Mouse (Mus musculus) liver, embryonic 16.5 days (tissue): ENCODE measurements around the gene Rora. TPM values are rescaled to one million over a fixed set of nuclear protein-coding genes. Genes with fewer than 3 reads are reported as not detected.

Source experiments
- ATAC-seq: fragments of 200-750 bp; cut with Nextera tagmentation; 2 replicates; pipeline ENCODE4 v1.8.0; 2017; ENCODE audit warnings: low read depth, mild to moderate bottlenecking, moderate number of reproducible peaks, moderate library complexity
- H3K27ac ChIP-seq: fragments of 300-500 bp; sonication (generic); 2 replicates; pipeline ENCODE4 v1.5.1; 2014; ENCODE audit warnings: mild to moderate bottlenecking, low read length
- H3K27me3 ChIP-seq: fragments of 300-500 bp; sonication (generic); 2 replicates; pipeline ENCODE4 v1.6.1; 2014; ENCODE audit warnings: low read depth, low read length, mixed read lengths; ENCODE audit not compliant: control insufficient read depth, insufficient read depth
- H3K36me3 ChIP-seq: fragments of 300-500 bp; sonication (generic); 2 replicates; pipeline ENCODE4 v1.6.1; 2014; ENCODE audit warnings: mild to moderate bottlenecking; ENCODE audit not compliant: control insufficient read depth, insufficient read depth
- H3K4me1 ChIP-seq: fragments of 300-500 bp; sonication (generic); 2 replicates; pipeline ENCODE4 v1.6.1; 2014; ENCODE audit warnings: low read depth, low read length, mixed read lengths; ENCODE audit not compliant: control insufficient read depth
- H3K4me2 ChIP-seq: fragments of 300-500 bp; sonication (generic); 2 replicates; pipeline ENCODE4 v1.6.1; 2014; ENCODE audit warnings: low read depth, low read length, mixed read lengths
- H3K4me3 ChIP-seq: fragments of 300-500 bp; sonication (generic); 2 replicates; pipeline ENCODE4 v1.5.1; 2014; ENCODE audit warnings: low read depth, mild to moderate bottlenecking, low read length
- H3K9ac ChIP-seq: fragments of 300-500 bp; sonication (generic); 2 replicates; pipeline ENCODE4 v1.6.1; 2014; ENCODE audit warnings: low read depth, low read length
- H3K9me3 ChIP-seq: fragments of 300-500 bp; sonication (generic); replicated peaks from 2 replicates; pipeline ENCODE4 v1.6.1; 2016; ENCODE audit warnings: low read length; ENCODE audit not compliant: control insufficient read depth
- WGBS: fragments of 180-500 bp; shearing (Covaris S2); extraction: QIAGEN DNeasy Blood & Tissue Kit; methylation state at CpG from one replicate; pipeline ENCODE4 v1.1.7; 2014; ENCODE audit not compliant: insufficient replicate concordance; 5-methylcytosine and 5-hydroxymethylcytosine counted together
- polyA plus RNA-seq: library from polyadenylated mRNA; unstranded; fragments of >200 nt; fragmentation: Nextera tagmentation; extraction: Ambion mirVana; gene quantifications from 2 replicates; pipeline ENCODE4 v1.2.1, GENCODE M21; 2015

Rora gene
- polyA plus RNA-seq, result 8.7 and 10.6 TPM in 2 replicates

GRCm38 (mm10) chr9:68653211-68654038 lies at the start of gene Rora:
TSS of gene Rora (plus strand) at chr9:68653786.
- Histone ChIP-seq H3K4me1 (no peaks in the 10 kb centered on the region), H3K4me2 (peak within 1 kb of the TSS; percentile 61), H3K4me3 (peak within 1 kb of the TSS; percentile 62), H3K9me3 (no peaks in the 10 kb centered on the region), H3K9ac (peak within 1 kb of the TSS; percentile 56; the same call in 1 of the 2 replicates), H3K27me3 (peaks cover 34% of the 10 kb centered on the region), H3K36me3 (no peaks in the 10 kb centered on the region), H3K27ac (peak within 1 kb of the TSS; percentile 70)
- peak; percentile 64 for ATAC-seq
- under 1% methylated on average over 72 of the region's 72 CpGs for WGBS

- Histone ChIP-seq H3K9me3 (no peaks in the 10 kb centered on the region), H3K9ac (no peak overlapping the region)
- no peak for ATAC-seq
Measured at GRCm38 (mm10) chr9:68614006-68614405, 39.6 kb upstream of the Rora start.

GRCm38 (mm10) chr9:68617116-68617515 lies 36.5 kb upstream of the Rora start:
- no peaks in the 10 kb centered on the region for H3K4me1 ChIP-seq
- no peak overlapping the region for H3K4me2 ChIP-seq
- no peaks in the 10 kb centered on the region for H3K27me3 ChIP-seq
- no peak for ATAC-seq
- no peak overlapping the region for H3K4me3 ChIP-seq
- H3K36me3 ChIP-seq, result no peaks in the 10 kb centered on the region
- H3K27ac ChIP-seq, result no peak overlapping the region
- no peaks in the 10 kb centered on the region for H3K9me3 ChIP-seq
- no peak overlapping the region for H3K9ac ChIP-seq
- WGBS, result 28% methylated on average over 4 of the region's 4 CpGs

More at GRCm38 (mm10) chr9:68614006-68614405, 39.6 kb upstream of the Rora start:
- no peak overlapping the region for H3K4me3 ChIP-seq
- H3K4me2 ChIP-seq, result no peak overlapping the region
- H3K4me1 ChIP-seq, result no peaks in the 10 kb centered on the region
- H3K27ac ChIP-seq, result no peak overlapping the region
- 64% methylated on average over 9 of the region's 9 CpGs for WGBS
- H3K27me3 ChIP-seq, result no peaks in the 10 kb centered on the region
- no peaks in the 10 kb centered on the region for H3K36me3 ChIP-seq

- Histone ChIP-seq H3K4me2 (0 out of 2 replicates have a peak overlapping the region, but pooled peaks have one; percentile 13), H3K9ac (no peak overlapping the region), H3K4me3 (no peak overlapping the region), H3K4me1 (no peaks in the 10 kb centered on the region), H3K27me3 (no peaks in the 10 kb centered on the region), H3K36me3 (no peaks in the 10 kb centered on the region), H3K27ac (peak overlapping the region; percentile 55; the same call in 1 of the 2 replicates), H3K9me3 (no peaks in the 10 kb centered on the region)
- peak; percentile 76 for ATAC-seq
- WGBS, result 56% methylated on average over 2 of the region's 2 CpGs
Measured at GRCm38 (mm10) chr9:68620036-68620435, 33.5 kb upstream of the Rora start.

GRCm38 (mm10) chr9:68620441-68620840 lies 33.1 kb upstream of the Rora start:
- 48% methylated on average over 6 of the region's 6 CpGs for WGBS
- ATAC-seq, result peak; percentile 63; the same call in 1 of the 2 replicates

GRCm38 (mm10) chr9:68624981-68625380 lies 28.6 kb upstream of the Rora start:
- Histone ChIP-seq H3K9me3 (no peaks in the 10 kb centered on the region), H3K27ac (no peak overlapping the region), H3K4me2 (no peak overlapping the region), H3K27me3 (no peaks in the 10 kb centered on the region), H3K4me1 (no peaks in the 10 kb centered on the region), H3K36me3 (no peaks in the 10 kb centered on the region), H3K4me3 (no peak overlapping the region), H3K9ac (no peak overlapping the region)
- ATAC-seq, result no peak
- WGBS, result 55% methylated on average over 4 of the region's 4 CpGs

More at GRCm38 (mm10) chr9:68620441-68620840, 33.1 kb upstream of the Rora start:
- Histone ChIP-seq H3K36me3 (no peaks in the 10 kb centered on the region), H3K27ac (0 out of 2 replicates have a peak overlapping the region, but pooled peaks have one; percentile 30), H3K9ac (no peak overlapping the region), H3K4me1 (no peaks in the 10 kb centered on the region), H3K4me2 (0 out of 2 replicates have a peak overlapping the region, but pooled peaks have one; percentile 13), H3K27me3 (no peaks in the 10 kb centered on the region), H3K4me3 (no peak overlapping the region), H3K9me3 (no peaks in the 10 kb centered on the region)

- WGBS, result 59% methylated on average over 8 of the region's 8 CpGs
- ATAC-seq, result no peak
Measured at GRCm38 (mm10) chr9:68637301-68637700, 16.3 kb upstream of the Rora start.

GRCm38 (mm10) chr9:68641123-68641522 lies 12.5 kb upstream of the Rora start:
- no peaks in the 10 kb centered on the region for H3K36me3 ChIP-seq
- H3K4me3 ChIP-seq, result no peak overlapping the region
- H3K27me3 ChIP-seq, result no peaks in the 10 kb centered on the region
- WGBS, result 55% methylated on average over 3 of the region's 3 CpGs
- H3K4me1 ChIP-seq, result no peaks in the 10 kb centered on the region
- H3K4me2 ChIP-seq, result no peak overlapping the region
- H3K9me3 ChIP-seq, result no peaks in the 10 kb centered on the region
- no peak for ATAC-seq
- no peak overlapping the region for H3K27ac ChIP-seq
- no peak overlapping the region for H3K9ac ChIP-seq

More at GRCm38 (mm10) chr9:68637301-68637700, 16.3 kb upstream of the Rora start:
- no peak overlapping the region for H3K27ac ChIP-seq
- no peaks in the 10 kb centered on the region for H3K27me3 ChIP-seq
- no peaks in the 10 kb centered on the region for H3K4me1 ChIP-seq
- H3K36me3 ChIP-seq, result no peaks in the 10 kb centered on the region
- H3K9ac ChIP-seq, result no peak overlapping the region
- no peak overlapping the region for H3K4me3 ChIP-seq
- no peaks in the 10 kb centered on the region for H3K9me3 ChIP-seq
- no peak overlapping the region for H3K4me2 ChIP-seq

GRCm38 (mm10) chr9:68648061-68648460 lies 5.5 kb upstream of the Rora start:
- WGBS, result 52% methylated on average over 3 of the region's 3 CpGs
- no peak for ATAC-seq
- H3K4me3 ChIP-seq, result no peak overlapping the region

More at GRCm38 (mm10) chr9:68648061-68648460, 5.5 kb upstream of the Rora start:
- Histone ChIP-seq H3K36me3 (no peaks in the 10 kb centered on the region), H3K4me1 (no peaks in the 10 kb centered on the region), H3K4me2 (no peak overlapping the region), H3K27me3 (peaks cover 6% of the 10 kb centered on the region), H3K27ac (no peak overlapping the region), H3K9ac (no peak overlapping the region), H3K9me3 (no peaks in the 10 kb centered on the region)
